Mouse (Mus musculus): ENCODE measurements around the gene Dcun1d4. TPM values are rescaled to one million over a fixed set of nuclear protein-coding genes. Genes with fewer than 3 reads are reported as not detected.

Dcun1d4 gene
- polyA plus RNA-seq, 1 experiment = 5.3 TPM

- Histone ChIP-seq H3K36me3 (ENCODE audit: control insufficient read depth, insufficient read depth) (no peaks in the 10 kb centered on the region), H3K4me2 (ENCODE audit: low read depth) (peak overlapping the region; percentile 99), H3K79me2 (ENCODE audit: control insufficient read depth, insufficient read depth) (peaks cover 14% of the 10 kb centered on the region), H3ac (ENCODE audit: control insufficient read depth, insufficient read length) (no peak overlapping the region), H3K4me3 (peak overlapping the region; percentile 60), H3K27me3 (ENCODE audit: control insufficient read depth, insufficient read depth, insufficient read length) (peaks cover 14% of the 10 kb centered on the region)
- TF ChIP-seq SRF (IDR thresholded peaks at IDR 0.05; ENCODE audit: control insufficient read depth, insufficient read length, low read depth) = no peak
- TF ChIP-seq USF1 (IDR thresholded peaks at IDR 0.05; ENCODE audit: low read depth) = no peak
- no peak for TF ChIP-seq MYOG (IDR thresholded peaks at IDR 0.05; ENCODE audit: control insufficient read depth in 1 of 3, insufficient read depth in 1 of 3, insufficient read length in 2 of 3, low read depth in 2 of 3)
- no peak for TF ChIP-seq CEBPB (IDR thresholded peaks at IDR 0.05; ENCODE audit: insufficient read depth, poor library complexity, severe bottlenecking)
- no peak for TF ChIP-seq MAX (IDR thresholded peaks at IDR 0.05; ENCODE audit: low read depth)
- TF ChIP-seq MYOD1 (IDR thresholded peaks at IDR 0.05; ENCODE audit: control insufficient read depth in 1 of 3, insufficient read length in 2 of 3, low read depth in 2 of 3) = no peak
- TF ChIP-seq POLR2A (IDR thresholded peaks at IDR 0.05; ENCODE audit: insufficient read length, low read depth) = no peak
- TF ChIP-seq REST (IDR thresholded peaks at IDR 0.05; ENCODE audit: insufficient read depth, insufficient read length) = no peak
- TF ChIP-seq TCF12 (IDR thresholded peaks at IDR 0.05; ENCODE audit: insufficient read depth, poor library complexity, severe bottlenecking) = no peak
- no peak for TF ChIP-seq E2F4 (IDR thresholded peaks at IDR 0.05; ENCODE audit: insufficient read depth)
- no peak for TF ChIP-seq POLR2AphosphoS2 (IDR thresholded peaks at IDR 0.05; ENCODE audit: insufficient read length, low read depth)
- no peak for TF ChIP-seq TCF3 (IDR thresholded peaks at IDR 0.05; ENCODE audit: insufficient read length, low read depth)
Measured at GRCm38 (mm10) chr5:73489915-73490314, 9.1 kb downstream of the Dcun1d4 start.

GRCm38 (mm10) chr5:73490596-73491073 is 9.8 kb downstream of the Dcun1d4 start:
- H3K4me2 ChIP-seq (ENCODE audit: low read depth) = peak overlapping the region; percentile 99
- H3ac ChIP-seq (ENCODE audit: control insufficient read depth, insufficient read length) = peak overlapping the region; percentile 100
- H3K36me3 ChIP-seq (ENCODE audit: control insufficient read depth, insufficient read depth) = no peaks in the 10 kb centered on the region
- peak; percentile 70 for TF ChIP-seq POLR2A (IDR thresholded peaks at IDR 0.05; ENCODE audit: insufficient read length, low read depth)
- peak in 1 of 3 experiments; percentile 19 for TF ChIP-seq MYOG (IDR thresholded peaks at IDR 0.05; ENCODE audit: control insufficient read depth in 1 of 3, insufficient read depth in 1 of 3, insufficient read length in 2 of 3, low read depth in 2 of 3)
- no peak for TF ChIP-seq E2F4 (IDR thresholded peaks at IDR 0.05; ENCODE audit: insufficient read depth)
- peak; percentile 27 for TF ChIP-seq SRF (IDR thresholded peaks at IDR 0.05; ENCODE audit: control insufficient read depth, insufficient read length, low read depth)
- no peak for TF ChIP-seq MAX (IDR thresholded peaks at IDR 0.05; ENCODE audit: low read depth)
- no peak for TF ChIP-seq REST (IDR thresholded peaks at IDR 0.05; ENCODE audit: insufficient read depth, insufficient read length)
- TF ChIP-seq TCF3 (IDR thresholded peaks at IDR 0.05; ENCODE audit: insufficient read length, low read depth) = no peak
- TF ChIP-seq MYOD1 (IDR thresholded peaks at IDR 0.05; ENCODE audit: control insufficient read depth in 1 of 3, insufficient read length in 2 of 3, low read depth in 2 of 3) = no peak
- no peak for TF ChIP-seq TCF12 (IDR thresholded peaks at IDR 0.05; ENCODE audit: insufficient read depth, poor library complexity, severe bottlenecking)
- no peak for TF ChIP-seq USF1 (IDR thresholded peaks at IDR 0.05; ENCODE audit: low read depth)
- no peak for TF ChIP-seq CEBPB (IDR thresholded peaks at IDR 0.05; ENCODE audit: insufficient read depth, poor library complexity, severe bottlenecking)
- TF ChIP-seq POLR2AphosphoS2 (IDR thresholded peaks at IDR 0.05; ENCODE audit: insufficient read length, low read depth) = peak; percentile 57
- peak overlapping the region; percentile 60 for H3K4me3 ChIP-seq
- H3K79me2 ChIP-seq (ENCODE audit: control insufficient read depth, insufficient read depth) = peaks cover 14% of the 10 kb centered on the region
- peaks cover 8% of the 10 kb centered on the region for H3K27me3 ChIP-seq (ENCODE audit: control insufficient read depth, insufficient read depth, insufficient read length)

- Histone ChIP-seq H3K4me3 (peak overlapping the region; percentile 60), H3ac (ENCODE audit: control insufficient read depth, insufficient read length) (peak overlapping the region; percentile 100), H3K79me2 (ENCODE audit: control insufficient read depth, insufficient read depth) (peaks cover 14% of the 10 kb centered on the region), H3K27me3 (ENCODE audit: control insufficient read depth, insufficient read depth, insufficient read length) (peaks cover 4% of the 10 kb centered on the region), H3K4me2 (ENCODE audit: low read depth) (peak overlapping the region; percentile 82), H3K36me3 (ENCODE audit: control insufficient read depth, insufficient read depth) (no peaks in the 10 kb centered on the region)
- TF ChIP-seq POLR2AphosphoS2 (IDR thresholded peaks at IDR 0.05; ENCODE audit: insufficient read length, low read depth) (peak; percentile 73), POLR2A (IDR thresholded peaks at IDR 0.05; ENCODE audit: insufficient read length, low read depth) (peak; percentile 83), MYOG (IDR thresholded peaks at IDR 0.05; ENCODE audit: control insufficient read depth in 1 of 3, insufficient read depth in 1 of 3, insufficient read length in 2 of 3, low read depth in 2 of 3) (peak in 2 of 3 experiments; percentile 19 to 29), USF1 (IDR thresholded peaks at IDR 0.05; ENCODE audit: low read depth) (no peak), TCF3 (IDR thresholded peaks at IDR 0.05; ENCODE audit: insufficient read length, low read depth) (no peak), MYOD1 (IDR thresholded peaks at IDR 0.05; ENCODE audit: control insufficient read depth in 1 of 3, insufficient read length in 2 of 3, low read depth in 2 of 3) (peak in 1 of 3 experiments; percentile 61)
Measured at GRCm38 (mm10) chr5:73491074-73491836, 10.5 kb downstream of the Dcun1d4 start.

- TF ChIP-seq USF1 (IDR thresholded peaks at IDR 0.05; ENCODE audit: low read depth) = peak; percentile 69
- TF ChIP-seq TCF3 (IDR thresholded peaks at IDR 0.05; ENCODE audit: insufficient read length, low read depth) = no peak
- TF ChIP-seq POLR2AphosphoS2 (IDR thresholded peaks at IDR 0.05; ENCODE audit: insufficient read length, low read depth) = peak; percentile 35
- peak; percentile 8 for TF ChIP-seq POLR2A (IDR thresholded peaks at IDR 0.05; ENCODE audit: insufficient read length, low read depth)
- peaks cover 16% of the 10 kb centered on the region for H3K79me2 ChIP-seq (ENCODE audit: control insufficient read depth, insufficient read depth)
- no peaks in the 10 kb centered on the region for H3K36me3 ChIP-seq (ENCODE audit: control insufficient read depth, insufficient read depth)
- H3K4me2 ChIP-seq (ENCODE audit: low read depth) = peak overlapping the region; percentile 82
- H3K27me3 ChIP-seq (ENCODE audit: control insufficient read depth, insufficient read depth, insufficient read length) = no peaks in the 10 kb centered on the region
- peak overlapping the region; percentile 60 for H3K4me3 ChIP-seq
- H3ac ChIP-seq (ENCODE audit: control insufficient read depth, insufficient read length) = peak overlapping the region; percentile 100
Measured at GRCm38 (mm10) chr5:73491837-73492720, 11.3 kb downstream of the Dcun1d4 start.

Data from myocyte (in vitro differentiated cells).